Mouse (Mus musculus) hindbrain, embryonic 16.5 days (tissue): ENCODE measurements around the gene Hoxb6. TPM values are rescaled to one million over a fixed set of nuclear protein-coding genes. Genes with fewer than 3 reads are reported as not detected.

Source experiments
- ATAC-seq: fragments of 200-750 bp; cut with Nextera tagmentation; 2 replicates; pipeline ENCODE4 v1.8.0; 2017; ENCODE audit warnings: moderate TSS enrichment, moderate library complexity
- H3K27ac ChIP-seq: fragments of 300-500 bp; sonication (generic); 2 replicates; pipeline ENCODE4 v1.5.1; 2014; ENCODE audit warnings: low read depth, mild to moderate bottlenecking, control low read depth, low read length, moderate library complexity
- H3K27me3 ChIP-seq: fragments of 300-500 bp; sonication (generic); replicated peaks from 2 replicates; pipeline ENCODE4 v1.6.1; 2014; ENCODE audit warnings: low read length; ENCODE audit not compliant: control insufficient read depth, insufficient read depth
- H3K36me3 ChIP-seq: fragments of 300-500 bp; sonication (generic); 2 replicates; pipeline ENCODE4 v1.6.1; 2014; ENCODE audit warnings: mild to moderate bottlenecking, low read length, moderate library complexity, mixed read lengths; ENCODE audit not compliant: control insufficient read depth, insufficient read depth
- H3K4me1 ChIP-seq: fragments of 300-500 bp; sonication (generic); 2 replicates; pipeline ENCODE4 v1.6.1; 2014; ENCODE audit warnings: low read depth, low read length; ENCODE audit not compliant: control insufficient read depth, insufficient read depth
- H3K4me2 ChIP-seq: fragments of 300-500 bp; sonication (generic); 2 replicates; pipeline ENCODE4 v1.6.1; 2014; ENCODE audit warnings: mild to moderate bottlenecking, low read length, control low read depth, moderate library complexity
- H3K4me3 ChIP-seq: fragments of 300-500 bp; sonication (generic); 2 replicates; pipeline ENCODE4 v1.5.1; 2014; ENCODE audit warnings: mild to moderate bottlenecking, low read length, control low read depth, moderate library complexity
- H3K9ac ChIP-seq: fragments of 300-500 bp; sonication (generic); 2 replicates; pipeline ENCODE4 v1.6.1; 2014; ENCODE audit warnings: low read depth, mild to moderate bottlenecking, control low read depth, low read length, moderate library complexity
- H3K9me3 ChIP-seq: fragments of 300-500 bp; sonication (generic); 2 replicates; pipeline ENCODE4 v1.6.1; 2014; ENCODE audit warnings: mild to moderate bottlenecking, low read length, moderate library complexity; ENCODE audit not compliant: control insufficient read depth
- whole genome bisulfite sequencing: fragments of 180-500 bp; shearing (Covaris S2); extraction: QIAGEN DNeasy Blood & Tissue Kit; methylation state at CpG from one replicate; pipeline ENCODE4 v1.1.7; 2014; 5-methylcytosine and 5-hydroxymethylcytosine counted together
- polyA plus RNA-seq: library from polyadenylated mRNA; unstranded; fragments of >200 nt; fragmentation: Nextera tagmentation; extraction: Ambion mirVana; gene quantifications from 2 replicates; pipeline ENCODE4 v1.2.1, GENCODE M21; 2015

Gene Hoxb6
- polyA plus RNA-seq, 1 experiment from 2014 or later: 53.3 TPM

- Histone ChIP-seq H3K9ac (no peak overlapping the region), H3K4me3 (no peak overlapping the region), H3K9me3 (no peaks in the 10 kb centered on the region), H3K27me3 (peaks cover 72% of the 10 kb centered on the region), H3K4me2 (peak overlapping the region; percentile 24; the same call in 1 of the 2 replicates), H3K36me3 (no peaks in the 10 kb centered on the region), H3K4me1 (peaks cover 2% of the 10 kb centered on the region; the same call in 1 of the 2 replicates), H3K27ac (0 out of 2 replicates have a peak overlapping the region, but pooled peaks have one; percentile 16)
- ATAC-seq: no peak
- 2% methylated on average over 35 of the region's 35 CpGs for WGBS
Observed at GRCm38 (mm10) chr11:96277151-96278044, 14.9 kb upstream of the Hoxb6 start.

GRCm38 (mm10) chr11:96278324-96278723 is 14.0 kb upstream of the Hoxb6 start:
- H3K27me3 ChIP-seq: peaks cover 70% of the 10 kb centered on the region
- H3K4me1 ChIP-seq: no peaks in the 10 kb centered on the region
- H3K27ac ChIP-seq: no peak overlapping the region; the same call in 1 of the 2 replicates
- no peak overlapping the region for H3K9ac ChIP-seq
- WGBS: 15% methylated on average over 14 of the region's 14 CpGs
- no peak overlapping the region for H3K4me3 ChIP-seq
- H3K9me3 ChIP-seq: no peaks in the 10 kb centered on the region
- no peak for ATAC-seq
- H3K4me2 ChIP-seq: peak overlapping the region; percentile 3; the same call in 1 of the 2 replicates
- H3K36me3 ChIP-seq: no peaks in the 10 kb centered on the region

GRCm38 (mm10) chr11:96278773-96279172 is 13.5 kb upstream of the Hoxb6 start:
- no peaks in the 10 kb centered on the region for H3K36me3 ChIP-seq
- no peak overlapping the region for H3K4me2 ChIP-seq
- under 1% methylated on average over 9 of the region's 9 CpGs for WGBS
- no peaks in the 10 kb centered on the region for H3K9me3 ChIP-seq
- H3K4me3 ChIP-seq: no peak overlapping the region
- peaks cover 70% of the 10 kb centered on the region for H3K27me3 ChIP-seq
- peak; percentile 82 for ATAC-seq
- no peaks in the 10 kb centered on the region for H3K4me1 ChIP-seq
- H3K27ac ChIP-seq: no peak overlapping the region
- H3K9ac ChIP-seq: no peak overlapping the region

- peak overlapping the region; percentile 35; the same call in 1 of the 2 replicates for H3K9ac ChIP-seq
- H3K36me3 ChIP-seq: no peaks in the 10 kb centered on the region
- 3% methylated on average over 31 of the region's 31 CpGs for WGBS
- H3K9me3 ChIP-seq: no peaks in the 10 kb centered on the region
- H3K27me3 ChIP-seq: peaks cover 67% of the 10 kb centered on the region
- H3K27ac ChIP-seq: peak overlapping the region; percentile 46; the same call in 1 of the 2 replicates
- ATAC-seq: no peak
- peaks cover 2% of the 10 kb centered on the region; the same call in 1 of the 2 replicates for H3K4me1 ChIP-seq
- 0 out of 2 replicates have a peak overlapping the region, but pooled peaks have one; percentile 6 for H3K4me3 ChIP-seq
- peak overlapping the region; percentile 42 for H3K4me2 ChIP-seq
Observed at GRCm38 (mm10) chr11:96279421-96280233, 12.6 kb upstream of the Hoxb6 start.

GRCm38 (mm10) chr11:96280399-96281378 is 11.6 kb upstream of the Hoxb6 start:
- WGBS: 6% methylated on average over 8 of the region's 8 CpGs
- H3K9me3 ChIP-seq: no peaks in the 10 kb centered on the region
- no peak overlapping the region for H3K4me3 ChIP-seq
- no peak overlapping the region for H3K9ac ChIP-seq
- H3K27me3 ChIP-seq: peaks cover 63% of the 10 kb centered on the region
- no peak for ATAC-seq
- H3K36me3 ChIP-seq: no peaks in the 10 kb centered on the region
- peaks cover 2% of the 10 kb centered on the region; the same call in 1 of the 2 replicates for H3K4me1 ChIP-seq
- H3K27ac ChIP-seq: peak overlapping the region; percentile 63
- peak overlapping the region; percentile 21 for H3K4me2 ChIP-seq

- Histone ChIP-seq H3K9ac (no peak overlapping the region), H3K27me3 (peaks cover 62% of the 10 kb centered on the region), H3K4me1 (peaks cover 2% of the 10 kb centered on the region; the same call in 1 of the 2 replicates), H3K27ac (no peak overlapping the region; the same call in 1 of the 2 replicates), H3K36me3 (no peaks in the 10 kb centered on the region), H3K4me2 (peak overlapping the region; percentile 10), H3K9me3 (peaks cover 3% of the 10 kb centered on the region; the same call in 1 of the 2 replicates), H3K4me3 (no peak overlapping the region)
- ATAC-seq: no peak
- WGBS: 4% methylated on average over 18 of the region's 18 CpGs
Observed at GRCm38 (mm10) chr11:96281396-96281795, 10.9 kb upstream of the Hoxb6 start.

GRCm38 (mm10) chr11:96281855-96282570 is 10.3 kb upstream of the Hoxb6 start, which contains the start of gene Hoxb8:
TSS of gene Hoxb8 (plus strand) at chr11:96281905.
- 2% methylated on average over 27 of the region's 27 CpGs for WGBS
- Histone ChIP-seq H3K4me1 (peaks cover 2% of the 10 kb centered on the region; the same call in 1 of the 2 replicates), H3K27ac (peak within 1 kb of the TSS; percentile 83), H3K9ac (no peak within 1 kb of the TSS; the same call in 1 of the 2 replicates), H3K9me3 (peaks cover 3% of the 10 kb centered on the region; the same call in 1 of the 2 replicates), H3K27me3 (peaks cover 57% of the 10 kb centered on the region), H3K36me3 (no peaks in the 10 kb centered on the region), H3K4me2 (peak within 1 kb of the TSS; percentile 11), H3K4me3 (peak within 1 kb of the TSS; percentile 43)
- ATAC-seq: no peak
